Mouse (Mus musculus) mouse embryonic stem cell (cell line): ENCODE results near the gene Spred2.
"Not testable (repeated sequence)": the region's sequence is repeated elsewhere in the genome, so short reads cannot be mapped to it uniquely, and the experiment has no call there.

Source experiments
- in situ Hi-C, 2 experiments: fragments of 300-500 bp; cut with MboI; formaldehyde crosslinking; loops; 1 replicate in 1 of 2; 3 replicates in 1 of 2; pipeline ENCODE4 v1.14.3; 2019 to 2020; ENCODE audit warnings: low sequenced_read_pairs in 2 of 2, low pct_unique_long_range_greater_than_20kb in 1 of 2, mixed read lengths in 1 of 2; ENCODE audit not compliant: unreplicated experiment in 1 of 2

Spred2 gene

GRCm38 (mm10) chr11:20031536-20031935 is 107.4 kb downstream of the Spred2 start:
- in situ Hi-C loops = loop anchor here (5.0 to 25.0 kb wide), 3 partner anchors 117 to 419 kb away; no protein-coding TSS in a partner anchor

GRCm38 (mm10) chr11:20033541-20034160 is 109.5 kb downstream of the Spred2 start:
- in situ Hi-C loops = loop anchor here (5.0 to 25.0 kb wide), 3 partner anchors 119 to 421 kb away; no protein-coding TSS in a partner anchor

- in situ Hi-C loops = loop anchor here (5.0 to 25.0 kb wide), 3 partner anchors 120 to 422 kb away; no protein-coding TSS in a partner anchor
Observed at GRCm38 (mm10) chr11:20034337-20034947, 110.3 kb downstream of the Spred2 start.

GRCm38 (mm10) chr11:20035343-20035928 is 111.3 kb downstream of the Spred2 start:
- in situ Hi-C loops = loop anchor here (10.0 to 25.0 kb wide), 2 partner anchors 121 to 423 kb away; no protein-coding TSS in a partner anchor

- in situ Hi-C loops = loop anchor here (10.0 to 25.0 kb wide), 2 partner anchors 121 to 424 kb away; no protein-coding TSS in a partner anchor
Observed at GRCm38 (mm10) chr11:20035972-20036371, 111.8 kb downstream of the Spred2 start.

DNA sequence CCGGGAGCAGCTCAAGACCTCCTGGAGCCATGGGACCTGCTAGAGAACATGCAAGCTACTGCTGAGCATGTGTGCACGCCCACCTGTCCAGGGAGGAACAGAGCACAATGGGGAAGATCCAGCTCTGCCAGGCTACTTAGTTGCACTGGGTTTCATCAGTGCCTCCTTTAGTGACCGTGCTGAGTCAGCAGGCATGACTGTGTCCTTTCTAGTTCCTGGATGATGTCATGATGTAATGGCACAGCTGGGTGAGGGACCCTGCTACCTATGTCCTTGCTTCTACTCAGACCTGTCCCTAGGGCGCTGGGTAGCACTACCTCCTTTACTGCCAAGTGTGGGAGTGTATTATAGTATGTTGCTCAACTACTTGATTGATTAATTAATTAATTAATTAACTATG is 113.6 kb downstream of the Spred2 start:
- in situ Hi-C loops = loop anchor here (10.0 to 25.0 kb wide), 2 partner anchors 123 to 425 kb away; no protein-coding TSS in a partner anchor

DNA sequence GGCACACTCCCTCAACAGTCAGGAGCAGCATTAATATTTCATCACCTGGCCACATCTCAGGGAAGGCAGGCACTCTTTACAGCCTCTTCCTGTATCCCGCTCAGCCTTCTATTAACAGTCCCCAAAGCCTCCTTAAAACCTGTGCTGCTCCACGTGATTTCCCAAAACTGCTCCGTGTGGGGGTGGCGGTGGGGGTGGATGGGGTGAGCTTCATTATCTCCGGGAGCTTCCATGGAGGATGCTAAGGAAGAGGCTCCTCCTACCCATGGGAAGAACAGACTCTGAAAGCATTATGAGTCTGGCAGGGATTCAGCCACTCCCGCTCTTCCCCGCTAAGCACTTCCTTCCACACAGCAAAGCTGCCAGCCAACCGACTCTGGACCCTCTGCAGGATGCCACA is 114.5 kb downstream of the Spred2 start:
- in situ Hi-C loops = loop anchor here (10.0 to 25.0 kb wide), 2 partner anchors 124 to 426 kb away; no protein-coding TSS in a partner anchor

- in situ Hi-C loops = loop anchor here in 1 of 2 experiments (25.0 kb wide), 1 partner anchor 429 kb away; no protein-coding TSS in a partner anchor
Observed at GRCm38 (mm10) chr11:20041164-20041920, 117.2 kb downstream of the Spred2 start.

DNA sequence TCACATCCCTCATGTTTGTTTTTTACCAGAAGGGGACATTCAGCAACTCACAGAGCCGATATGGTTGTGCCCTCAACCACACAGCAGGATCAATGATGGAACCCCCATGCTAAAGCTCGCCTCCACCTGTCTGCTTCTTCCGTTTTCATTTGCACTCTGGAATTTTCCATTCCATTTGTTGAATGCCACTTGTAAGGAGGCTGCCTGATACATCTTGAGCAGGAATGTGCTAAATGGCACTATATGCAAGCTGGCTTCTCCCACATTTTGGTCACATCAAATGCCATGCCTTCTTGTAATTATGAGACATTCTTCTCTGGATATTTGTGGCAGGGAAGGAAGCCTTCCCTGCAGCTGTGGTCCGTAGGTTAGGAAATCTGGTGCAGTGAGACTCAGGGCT is 117.9 kb downstream of the Spred2 start:
- in situ Hi-C loops = loop anchor here in 1 of 2 experiments (25.0 kb wide), 1 partner anchor 430 kb away; no protein-coding TSS in a partner anchor

DNA sequence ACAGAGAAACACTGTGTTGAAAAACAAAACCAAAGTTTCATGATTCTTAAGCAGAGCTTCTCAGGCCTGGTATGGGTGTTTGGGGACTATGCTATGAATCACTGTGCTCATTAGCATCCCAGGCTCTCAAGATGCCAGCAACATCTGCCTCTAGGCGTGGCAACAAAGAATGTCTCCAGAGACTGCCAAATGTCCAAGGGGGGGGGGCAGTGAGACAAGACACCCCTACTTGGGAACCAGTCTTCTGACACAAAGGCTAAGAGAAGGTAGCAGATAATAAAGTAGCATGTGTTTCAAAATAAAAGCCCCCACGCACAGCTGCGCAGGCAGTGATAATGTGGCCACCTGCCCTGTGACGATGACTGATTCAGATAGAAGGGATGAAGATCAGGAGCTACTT is 119.1 kb downstream of the Spred2 start:
- in situ Hi-C loops = loop anchor here in 1 of 2 experiments (25.0 kb wide), 1 partner anchor 431 kb away; no protein-coding TSS in a partner anchor

GRCm38 (mm10) chr11:20045586-20045985 is 121.4 kb downstream of the Spred2 start:
- in situ Hi-C loops = loop anchor here in 1 of 2 experiments (25.0 kb wide), 1 partner anchor 433 kb away; no protein-coding TSS in a partner anchor

- in situ Hi-C loops = no loop called here
Observed at GRCm38 (mm10) chr11:20052814-20053536, 128.8 kb downstream of the Spred2 start.

GRCm38 (mm10) chr11:20053951-20054350 is 129.8 kb downstream of the Spred2 start:
- in situ Hi-C loops = no loop called here

DNA sequence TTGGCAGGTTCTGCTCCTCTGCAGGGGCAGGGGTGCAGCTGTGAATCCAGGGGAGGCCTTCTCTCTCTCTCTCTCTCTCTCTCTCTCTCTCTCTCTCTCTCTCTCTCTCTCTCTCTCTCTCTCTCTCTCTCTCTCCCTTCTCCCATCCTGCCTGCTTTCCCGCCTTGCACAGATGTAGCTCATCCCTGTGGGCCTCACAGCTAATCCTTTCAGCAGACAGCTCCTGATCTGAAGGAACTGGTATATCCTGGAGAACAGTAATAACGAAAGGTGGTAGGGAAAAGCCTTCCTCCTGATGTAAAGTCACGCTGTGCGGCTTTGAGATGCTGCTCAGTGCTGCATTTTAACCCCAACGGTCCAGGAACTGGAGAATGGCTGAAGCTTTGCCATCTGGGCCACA is 130.4 kb downstream of the Spred2 start:
- in situ Hi-C loops = no loop called here

- in situ Hi-C loops = no loop called here
Observed at GRCm38 (mm10) chr11:20056168-20056567, 132.0 kb downstream of the Spred2 start.

GRCm38 (mm10) chr11:20057429-20057828 is 133.3 kb downstream of the Spred2 start:
- in situ Hi-C loops = no loop called here

GRCm38 (mm10) chr11:20059736-20060135 is 135.6 kb downstream of the Spred2 start:
- in situ Hi-C loops = no loop called here

DNA sequence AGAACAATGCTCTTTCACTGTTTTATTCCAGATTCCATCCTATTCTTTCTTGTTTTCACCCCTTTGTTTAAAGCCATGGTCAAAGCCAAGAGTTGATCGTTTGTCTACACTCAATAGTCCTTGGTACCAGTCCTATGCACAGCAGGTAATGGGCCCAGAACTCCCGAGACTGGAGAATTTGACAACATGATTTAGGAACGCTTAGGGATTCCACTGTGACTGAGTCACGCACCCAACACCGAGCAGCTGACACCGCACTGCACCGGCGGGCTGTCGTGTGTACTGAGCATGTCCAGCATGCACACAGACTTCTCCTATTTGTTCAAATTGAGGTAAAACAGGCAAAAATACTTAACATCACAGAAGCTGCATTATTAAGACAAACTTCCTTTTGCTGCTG is 138.6 kb downstream of the Spred2 start:
- in situ Hi-C loops = not testable (repeated sequence)
